Mouse (Mus musculus) left cerebral cortex, postnatal 14 days (tissue): ENCODE measurements around the gene Adam19. TPM values are rescaled to one million over a fixed set of nuclear protein-coding genes. Genes with fewer than 3 reads are reported as not detected.

Experiments
- DNase-seq, 2 experiments: peaks; one replicate each; pipeline ENCODE4 v3.0.0; 2021 to 2022; ENCODE audit warnings: low spot score in 2 of 2, mixed read lengths in 1 of 2
- intact Hi-C: fragments of 180-260 bp; cut with DNase I; formaldehyde crosslinking; loops from one replicate; pipeline ENCODE4 v1.15.1; 2025
- total RNA-seq, 2 experiments: library from RNA; stranded (reverse); gene quantifications; 2 replicates each; pipeline ENCODE4 v1.2.3; 2021

Adam19 gene
- total RNA-seq, 2 experiments from 2014 or later: 29.0 to 32.3 TPM

DNA sequence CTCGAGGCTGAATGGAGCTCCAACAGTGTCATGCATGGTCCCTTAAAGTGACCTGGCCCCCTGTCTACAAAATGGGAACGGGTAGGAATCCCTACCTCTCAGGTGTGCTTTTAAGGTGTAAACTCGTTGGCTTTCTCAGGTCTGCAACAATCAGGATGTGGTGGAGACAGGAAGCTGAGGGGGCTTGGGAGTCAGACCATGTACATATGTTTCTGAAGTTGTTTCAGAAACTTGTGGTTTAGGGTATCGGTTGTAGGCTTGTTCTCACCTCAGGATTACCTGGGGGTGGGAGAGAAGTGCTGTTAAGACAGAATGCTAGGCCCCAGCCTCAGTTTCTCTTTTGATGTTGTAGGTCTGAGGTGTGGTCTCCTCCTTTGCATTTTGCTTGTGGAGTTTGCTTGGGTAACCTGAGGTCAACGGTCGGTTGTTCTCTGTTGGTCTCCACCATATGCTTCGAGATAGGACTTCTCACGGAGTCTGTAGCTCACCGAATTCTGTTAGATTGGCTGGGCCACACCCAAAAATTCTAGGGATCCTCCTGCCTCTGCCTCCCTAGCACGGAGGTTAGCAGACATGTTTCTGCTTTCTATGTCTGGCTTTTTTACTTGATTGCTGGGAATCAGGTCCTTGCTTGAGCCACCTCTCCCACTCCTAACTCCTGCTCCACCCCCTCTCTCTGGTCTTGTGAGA lies 34.4 kb downstream of the Adam19 start:
- DNase-seq: no peak
- intact Hi-C loops: no loop called here

- intact Hi-C loops: no loop called here
- no peak for DNase-seq
Measured at GRCm38 (mm10) chr11:46090951-46091667, 35.3 kb downstream of the Adam19 start.

GRCm38 (mm10) chr11:46092121-46092520 lies 36.3 kb downstream of the Adam19 start:
- intact Hi-C loops: no loop called here
- peak; percentile 24 to 49 for DNase-seq

DNA sequence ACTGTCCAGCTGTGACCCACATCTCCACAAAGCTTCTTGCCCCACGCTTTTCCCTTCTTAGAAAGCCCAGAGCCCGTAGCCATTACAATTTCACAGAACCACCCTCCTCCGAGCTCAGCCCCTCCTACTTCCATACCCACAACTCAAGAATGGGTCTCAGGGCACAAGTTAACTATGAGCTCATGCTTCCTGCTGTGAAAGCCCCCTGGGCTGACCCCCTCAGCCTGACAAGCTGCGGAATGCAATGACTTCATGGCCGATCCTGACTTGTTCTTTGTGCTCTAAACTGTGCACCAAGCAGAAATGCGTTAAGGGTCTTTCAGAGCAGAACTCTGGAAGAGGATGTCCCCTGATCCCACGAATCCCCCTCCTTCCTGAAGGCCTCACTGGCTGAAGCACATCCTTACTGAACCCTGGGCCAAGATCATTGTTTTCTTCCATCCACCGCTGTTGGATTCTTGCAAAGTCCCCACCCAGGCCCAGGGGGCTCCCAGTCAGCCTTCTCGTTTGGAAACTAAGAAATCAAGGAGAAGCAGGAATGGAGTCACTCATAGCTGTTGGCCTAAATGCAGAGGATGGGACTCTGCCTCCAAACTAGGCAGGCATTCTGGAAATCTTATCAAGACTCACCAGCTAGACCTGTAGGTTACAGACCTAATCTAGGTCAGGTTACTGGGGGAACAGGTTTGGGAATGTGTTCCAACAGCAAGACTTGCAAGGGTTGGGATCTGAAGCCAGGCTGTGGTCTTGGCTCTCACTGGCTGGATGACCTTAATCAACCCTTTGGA lies 39.9 kb downstream of the Adam19 start:
- no peak for DNase-seq
- intact Hi-C loops: no loop called here

GRCm38 (mm10) chr11:46096265-46096649 lies 40.5 kb downstream of the Adam19 start:
- intact Hi-C loops: no loop called here
- no peak for DNase-seq

- intact Hi-C loops: no loop called here
Measured at GRCm38 (mm10) chr11:46097062-46097461, 41.3 kb downstream of the Adam19 start.

GRCm38 (mm10) chr11:46102107-46102506 lies 46.3 kb downstream of the Adam19 start:
- DNase-seq: no peak
- intact Hi-C loops: no loop called here

More at GRCm38 (mm10) chr11:46097062-46097461, 41.3 kb downstream of the Adam19 start:
- DNase-seq: no peak

DNA sequence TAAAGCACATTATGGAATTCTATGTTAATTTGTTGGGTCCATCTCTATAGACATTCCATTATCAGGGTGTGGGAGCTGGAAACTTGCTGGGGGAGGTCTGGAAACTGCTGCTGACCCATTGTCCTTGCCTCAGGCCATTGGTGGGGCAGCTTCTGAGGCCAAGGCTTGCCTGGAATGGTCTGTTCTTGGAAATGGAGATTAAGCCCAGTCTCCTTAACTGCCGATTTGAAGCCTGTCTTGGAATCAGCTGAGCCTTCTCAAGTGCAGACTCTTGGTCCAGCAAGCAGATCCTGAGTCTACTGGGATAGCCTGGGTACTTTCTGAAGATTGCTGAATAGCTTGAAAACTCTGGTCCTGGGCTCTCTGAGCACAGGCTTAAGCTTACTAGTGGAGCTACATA lies 51.3 kb downstream of the Adam19 start:
- DNase-seq: no peak
- intact Hi-C loops: no loop called here

DNA sequence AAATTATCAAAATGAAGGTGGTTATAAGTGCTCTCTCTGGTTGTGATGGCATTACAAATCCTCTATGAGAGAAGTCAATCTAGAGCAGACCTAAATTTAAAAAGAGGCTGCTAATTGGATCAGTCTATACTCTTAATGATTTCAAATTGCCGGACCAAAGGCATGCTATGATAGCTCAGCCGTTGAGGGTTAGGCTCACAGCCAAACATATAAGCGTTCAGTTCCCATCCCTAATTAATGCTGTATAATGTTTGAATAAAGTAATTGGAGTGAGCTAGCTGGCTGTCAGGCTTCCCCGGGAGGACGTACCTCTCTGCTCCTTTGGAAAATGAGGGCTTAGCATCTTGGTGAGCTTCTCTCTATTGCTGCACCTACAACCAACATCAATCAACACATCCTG lies 53.4 kb downstream of the Adam19 start:
- no peak for DNase-seq
- intact Hi-C loops: no loop called here

DNA sequence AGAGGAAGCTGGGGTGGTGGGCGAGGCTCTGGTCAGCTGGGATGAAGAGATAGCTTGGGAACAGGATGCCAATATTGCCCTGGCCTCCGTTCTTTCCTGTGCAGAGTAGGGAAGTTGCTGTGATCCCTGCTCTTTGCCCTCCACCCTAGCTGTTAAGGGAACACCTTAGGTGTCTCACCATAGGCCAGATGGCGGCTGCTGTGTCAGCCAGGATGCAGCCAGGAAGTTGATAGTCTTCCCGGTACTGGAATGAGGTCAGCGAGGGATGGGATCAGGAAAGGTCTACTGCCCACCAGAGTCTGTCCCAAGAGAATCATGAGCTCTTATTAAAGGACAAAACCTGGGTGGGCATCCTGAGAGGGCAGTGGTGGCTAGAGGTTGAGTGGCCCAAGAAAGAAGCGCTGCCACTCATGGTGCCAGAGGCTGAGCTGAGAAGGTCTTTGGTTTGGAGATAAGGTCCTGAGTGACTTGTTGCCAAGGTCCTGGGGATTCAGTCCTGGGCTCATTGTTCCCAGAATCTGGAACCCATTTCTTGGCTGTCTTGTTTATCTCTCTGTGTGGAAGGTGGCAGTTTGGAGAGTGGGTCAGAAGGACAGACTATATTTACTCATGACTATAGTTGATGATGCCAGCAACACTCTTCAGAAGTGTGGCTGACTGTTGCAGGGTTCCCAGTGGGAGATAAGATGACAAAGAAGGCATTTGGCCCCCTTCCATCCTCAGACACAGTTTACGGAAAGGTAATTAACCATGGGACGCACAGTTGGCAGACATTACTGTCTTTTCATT lies 54.6 kb downstream of the Adam19 start:
- DNase-seq: no peak
- intact Hi-C loops: no loop called here

DNA sequence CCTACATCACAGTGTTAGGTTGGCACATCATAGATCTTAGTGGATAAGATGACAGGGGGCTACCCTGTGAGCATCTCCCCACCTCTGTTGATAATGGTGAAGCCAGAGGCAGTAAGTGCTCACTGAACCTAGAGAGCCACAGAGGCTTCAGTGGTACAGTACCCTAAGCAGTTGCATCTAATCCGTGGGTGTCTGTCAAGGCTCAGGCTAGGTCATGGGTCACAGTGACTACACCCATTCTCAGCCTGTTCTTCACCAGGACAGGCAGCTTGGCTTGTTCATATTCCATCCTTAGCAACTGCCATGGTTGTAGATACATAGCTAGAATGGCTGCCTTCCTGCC lies 55.1 kb downstream of the Adam19 start:
- intact Hi-C loops: no loop called here

GRCm38 (mm10) chr11:46113211-46113610 lies 57.4 kb downstream of the Adam19 start:
- DNase-seq: no peak
- intact Hi-C loops: no loop called here

More for the DNA sequence above, 55.1 kb downstream of the Adam19 start:
- no peak for DNase-seq

- DNase-seq: no peak
- intact Hi-C loops: no loop called here
Measured at GRCm38 (mm10) chr11:46114221-46114620, 58.4 kb downstream of the Adam19 start.

GRCm38 (mm10) chr11:46115011-46115410 lies 59.2 kb downstream of the Adam19 start:
- intact Hi-C loops: no loop called here
- DNase-seq: no peak

GRCm38 (mm10) chr11:46115411-46116173 lies 59.8 kb downstream of the Adam19 start:
- intact Hi-C loops: no loop called here
- DNase-seq: no peak

DNA sequence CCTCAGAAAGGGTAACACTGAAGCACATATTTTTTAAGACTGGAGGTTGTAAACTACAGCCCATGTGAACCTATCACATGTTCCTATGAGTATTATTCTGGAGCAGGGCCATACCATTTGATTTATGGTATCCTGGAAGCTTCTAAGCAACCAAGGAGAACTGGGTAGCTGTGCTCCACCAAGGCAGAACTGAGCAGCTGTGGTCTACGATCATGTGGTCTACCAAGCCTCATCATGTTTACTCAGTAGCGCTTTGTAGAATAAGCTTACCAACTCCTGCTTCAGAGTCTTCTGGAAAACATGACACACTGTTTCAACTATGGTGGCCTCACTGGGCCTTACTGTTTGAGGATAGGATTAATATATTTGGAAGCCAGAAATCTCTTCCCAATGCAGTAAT lies 60.7 kb downstream of the Adam19 start:
- DNase-seq: no peak
- intact Hi-C loops: no loop called here

- DNase-seq: no peak
- intact Hi-C loops: no loop called here
Measured at GRCm38 (mm10) chr11:46119624-46120023, 63.8 kb downstream of the Adam19 start.

DNA sequence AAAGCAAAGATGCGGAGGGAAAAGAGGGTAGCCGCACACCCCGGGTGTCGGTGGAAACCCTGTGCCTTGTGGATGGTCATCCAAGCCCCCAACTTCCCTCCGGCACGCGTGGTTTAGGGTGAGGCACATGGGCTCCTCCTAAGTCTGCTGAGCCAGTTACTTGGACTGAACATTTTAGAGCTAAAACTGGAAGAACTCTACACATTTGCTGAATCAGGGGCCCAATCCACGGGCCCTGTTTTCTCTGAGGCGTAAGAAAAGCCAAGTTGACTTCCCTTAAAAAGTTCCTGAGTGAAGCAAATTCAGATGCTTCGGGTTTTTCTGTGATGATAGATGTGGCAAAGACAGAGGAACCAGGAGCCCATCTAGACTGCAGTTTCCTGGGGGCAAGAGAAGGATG lies 64.3 kb downstream of the Adam19 start:
- intact Hi-C loops: no loop called here
- no peak for DNase-seq

DNA sequence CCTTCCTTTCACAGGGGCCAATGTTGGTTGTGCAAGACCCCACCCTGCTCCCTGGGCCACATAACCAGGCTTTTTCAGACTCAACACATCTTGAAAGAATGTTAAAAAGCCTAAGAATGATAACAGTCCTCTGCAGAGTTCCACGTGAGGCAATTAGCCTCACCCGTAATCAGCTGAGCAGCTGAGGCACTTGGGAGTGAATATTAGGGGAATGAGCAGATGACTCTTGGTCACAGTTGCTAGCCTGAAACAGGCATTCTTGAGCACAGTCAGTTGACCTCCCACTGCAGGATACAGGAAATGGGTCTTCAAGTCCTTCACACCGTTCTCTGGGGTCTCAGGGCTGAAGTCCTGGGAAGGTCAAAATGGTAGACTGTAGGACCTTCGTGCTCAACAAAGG lies 65.9 kb downstream of the Adam19 start:
- intact Hi-C loops: no loop called here
- no peak for DNase-seq
